Mouse (Mus musculus) heart, embryonic 14.5 days (tissue): Measurements from ENCODE around the gene Hepacam2. TPM values are rescaled to one million over a fixed set of nuclear protein-coding genes. Genes with fewer than 3 reads are reported as not detected.

Experiments used
- ATAC-seq: fragments of 200-750 bp; cut with Nextera tagmentation; 2 replicates; pipeline ENCODE4 v1.8.0; 2017; ENCODE audit warnings: low read depth, moderate TSS enrichment; ENCODE audit not compliant: insufficient number of reproducible peaks, insufficient read depth, low FRiP score
- H3K27ac ChIP-seq, 2 experiments: fragments of 200-500 bp in 1 of 2; fragments of 300-500 bp in 1 of 2; sonication (generic) in 1 of 2; replicated peaks in 1 of 2; 2 replicates each; pipeline ENCODE4 v1.5.1; 2012 to 2014; ENCODE audit warnings: low read depth in 2 of 2, low read length in 2 of 2, control low read depth in 1 of 2, mild to moderate bottlenecking in 1 of 2, mixed read lengths in 1 of 2; ENCODE audit not compliant: control insufficient read depth in 1 of 2, insufficient read depth in 1 of 2
- H3K27me3 ChIP-seq: fragments of 300-500 bp; sonication (generic); 2 replicates; pipeline ENCODE4 v1.6.1; 2014; ENCODE audit warnings: mild to moderate bottlenecking, low read length, control low read depth; ENCODE audit not compliant: control insufficient read depth, insufficient read depth
- H3K36me3 ChIP-seq: fragments of 300-500 bp; sonication (generic); 2 replicates; pipeline ENCODE4 v1.6.1; 2014; ENCODE audit warnings: mild to moderate bottlenecking, control low read depth, low read length, mixed read lengths; ENCODE audit not compliant: control insufficient read depth, insufficient read depth
- H3K4me1 ChIP-seq, 2 experiments: fragments of 200-500 bp in 1 of 2; fragments of 300-500 bp in 1 of 2; sonication (generic) in 1 of 2; 2 replicates each; pipeline ENCODE4 v1.6.1; 2012 to 2014; ENCODE audit warnings: low read length in 2 of 2, control low read depth in 1 of 2, mixed read lengths in 1 of 2; ENCODE audit not compliant: control insufficient read depth in 2 of 2, insufficient read depth in 2 of 2
- H3K4me2 ChIP-seq: fragments of 300-500 bp; sonication (generic); 2 replicates; pipeline ENCODE4 v1.6.1; 2014; ENCODE audit warnings: mild to moderate bottlenecking, low read length
- H3K4me3 ChIP-seq, 2 experiments: fragments of 200-500 bp in 1 of 2; fragments of 300-500 bp in 1 of 2; sonication (generic) in 1 of 2; 2 replicates each; pipeline ENCODE4 v1.5.1; 2012 to 2014; ENCODE audit warnings: low read length in 2 of 2, mild to moderate bottlenecking in 2 of 2, control low read depth in 1 of 2, low read depth in 1 of 2, moderate library complexity in 1 of 2; ENCODE audit not compliant: control insufficient read depth in 1 of 2, insufficient read depth in 1 of 2
- H3K9ac ChIP-seq: fragments of 300-500 bp; sonication (generic); 2 replicates; pipeline ENCODE4 v1.6.1; 2014; ENCODE audit warnings: mild to moderate bottlenecking, low read length
- H3K9me3 ChIP-seq: fragments of 300-500 bp; sonication (generic); 2 replicates; pipeline ENCODE4 v1.6.1; 2016; ENCODE audit warnings: low read length, control low read depth; ENCODE audit not compliant: control insufficient read depth
- WGBS: fragments of 180-500 bp; shearing (Covaris S2); extraction: QIAGEN DNeasy Blood & Tissue Kit; methylation state at CpG from one replicate; pipeline ENCODE4 v1.1.7; 2014; 5-methylcytosine and 5-hydroxymethylcytosine counted together
- polyA plus RNA-seq: library from polyadenylated mRNA; unstranded; fragments of >200 nt; fragmentation: Nextera tagmentation; extraction: Ambion mirVana; gene quantifications from 2 replicates; pipeline ENCODE4 v1.2.1, GENCODE M21; 2014

Gene Hepacam2
- polyA plus RNA-seq, 1 experiment from 2014 or later = 0.09 TPM

DNA sequence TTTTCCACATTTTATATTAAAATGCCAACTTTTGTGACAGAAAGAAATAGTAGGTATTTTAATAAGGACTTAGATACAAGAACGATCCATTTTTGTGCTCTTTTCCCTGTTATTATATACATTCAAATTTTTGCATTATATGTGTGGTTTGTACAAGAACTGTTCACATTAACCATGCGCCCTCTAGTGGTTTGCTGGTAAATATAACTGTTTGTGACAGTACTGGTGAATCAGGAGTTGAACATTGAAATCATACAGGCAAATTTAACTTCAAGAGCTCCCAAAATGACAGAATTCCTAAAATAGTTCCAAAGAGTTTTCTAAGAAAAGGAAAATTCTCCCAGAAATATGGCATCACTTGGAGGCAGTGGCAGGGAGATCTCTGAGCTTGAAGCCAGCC lies 1.9 kb downstream of the Hepacam2 start:
- Histone ChIP-seq H3K4me1 (peaks cover 0 to 3% of the 10 kb centered on the region in 2 experiments; a peak in 1 of 4 replicates), H3K4me2 (no peak overlapping the region), H3K27me3 (no peaks in the 10 kb centered on the region), H3K27ac (no peak overlapping the region), H3K9me3 (no peaks in the 10 kb centered on the region), H3K4me3 (no peak overlapping the region), H3K36me3 (no peaks in the 10 kb centered on the region), H3K9ac (no peak overlapping the region)
- ATAC-seq = no peak
- 1% methylated on average over 2 of the region's 2 CpGs for WGBS

DNA sequence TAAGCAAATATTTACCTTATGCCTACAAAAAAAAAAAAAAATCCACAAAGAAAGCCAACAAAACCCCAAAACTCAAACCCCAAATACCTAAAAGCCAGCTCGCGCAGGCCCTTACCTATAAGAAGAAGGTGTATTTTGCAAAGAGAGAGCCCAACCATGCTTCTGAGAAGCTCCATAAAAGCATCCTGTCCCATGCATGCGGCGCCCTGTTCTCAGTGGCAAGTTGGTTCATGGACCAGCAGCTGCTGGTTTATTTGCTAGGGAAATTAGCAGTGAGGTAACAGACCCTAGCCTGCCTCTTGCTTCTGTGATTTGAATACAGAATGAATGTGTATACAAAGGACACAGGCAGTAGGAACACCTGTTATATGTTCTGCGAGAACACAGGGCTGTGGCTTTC lies 3.8 kb downstream of the Hepacam2 start:
- Histone ChIP-seq H3K4me3 (no peak overlapping the region), H3K36me3 (no peaks in the 10 kb centered on the region), H3K27ac (no peak overlapping the region), H3K4me1 (peaks cover 0 to 3% of the 10 kb centered on the region in 2 experiments; a peak in 1 of 4 replicates), H3K9ac (no peak overlapping the region), H3K4me2 (no peak overlapping the region), H3K27me3 (no peaks in the 10 kb centered on the region), H3K9me3 (no peaks in the 10 kb centered on the region)
- WGBS = 76% methylated on average over 5 of the region's 5 CpGs
- ATAC-seq = no peak

- H3K36me3 ChIP-seq = no peaks in the 10 kb centered on the region
- 75% methylated on average over 1 of the region's 1 CpGs for WGBS
- no peak for ATAC-seq
Measured at GRCm38 (mm10) chr6:3487355-3487754, 10.7 kb downstream of the Hepacam2 start.

DNA sequence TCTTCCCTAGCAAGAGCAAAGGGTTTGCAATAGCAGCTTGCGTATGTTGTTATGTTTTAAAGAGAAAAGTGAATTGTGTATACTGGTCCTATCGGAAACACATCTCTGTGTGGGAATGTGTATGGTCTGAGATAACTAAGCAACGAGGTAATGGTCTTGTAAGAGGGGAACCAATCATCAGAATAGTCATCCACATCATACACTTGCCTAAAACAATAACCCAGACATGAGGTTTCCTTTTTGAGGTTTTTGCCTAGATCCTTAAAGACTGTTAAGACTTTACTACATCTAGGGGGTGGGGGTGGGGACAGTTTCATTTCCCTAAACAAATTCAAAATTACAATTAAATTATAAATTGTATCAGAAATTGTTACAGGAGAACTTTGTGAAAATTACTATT lies 13.0 kb downstream of the Hepacam2 start:
- Histone ChIP-seq H3K36me3 (no peaks in the 10 kb centered on the region), H3K4me1 (no peaks in the 10 kb centered on the region), H3K9ac (no peak overlapping the region), H3K9me3 (no peaks in the 10 kb centered on the region), H3K4me2 (no peak overlapping the region), H3K27me3 (no peaks in the 10 kb centered on the region), H3K4me3 (no peak overlapping the region), H3K27ac (no peak overlapping the region)
- 70% methylated on average over 3 of the region's 3 CpGs for WGBS
- no peak for ATAC-seq

More at GRCm38 (mm10) chr6:3487355-3487754, 10.7 kb downstream of the Hepacam2 start:
- no peaks in the 10 kb centered on the region for H3K9me3 ChIP-seq
- no peak overlapping the region for H3K27ac ChIP-seq
- H3K9ac ChIP-seq = no peak overlapping the region
- no peaks in the 10 kb centered on the region for H3K27me3 ChIP-seq
- no peak overlapping the region for H3K4me2 ChIP-seq
- H3K4me1 ChIP-seq = no peaks in the 10 kb centered on the region
- H3K4me3 ChIP-seq = no peak overlapping the region

- Histone ChIP-seq H3K4me3 (no peak overlapping the region), H3K4me2 (no peak overlapping the region), H3K27ac (no peak overlapping the region), H3K9ac (no peak overlapping the region), H3K9me3 (no peaks in the 10 kb centered on the region), H3K4me1 (no peaks in the 10 kb centered on the region), H3K36me3 (no peaks in the 10 kb centered on the region), H3K27me3 (no peaks in the 10 kb centered on the region)
- 70% methylated on average over 3 of the region's 3 CpGs for WGBS
- no peak for ATAC-seq
Measured at GRCm38 (mm10) chr6:3481705-3482104, 16.4 kb downstream of the Hepacam2 start.

DNA sequence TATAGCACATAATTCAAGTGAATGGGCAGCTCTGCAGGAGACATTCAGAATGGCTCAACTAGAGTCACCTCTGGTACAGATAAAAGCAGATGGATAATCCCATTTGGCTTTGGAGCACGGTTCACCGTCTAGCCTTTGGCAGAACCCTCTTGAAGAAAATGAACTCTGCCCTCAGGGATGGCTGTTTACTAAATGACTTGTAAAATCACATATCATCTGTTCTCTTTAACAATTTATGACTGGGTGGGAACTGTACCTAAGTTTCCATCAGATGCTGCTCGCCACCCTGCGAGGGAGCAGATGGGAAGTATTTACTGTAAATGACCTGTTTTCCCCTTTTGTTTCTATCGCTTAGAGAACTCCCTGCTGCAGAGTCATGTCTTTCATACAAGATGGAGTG lies 18.2 kb downstream of the Hepacam2 start:
- Histone ChIP-seq H3K9me3 (no peaks in the 10 kb centered on the region), H3K4me1 (no peaks in the 10 kb centered on the region), H3K27ac (no peak overlapping the region), H3K4me2 (no peak overlapping the region), H3K36me3 (no peaks in the 10 kb centered on the region), H3K9ac (no peak overlapping the region), H3K27me3 (no peaks in the 10 kb centered on the region), H3K4me3 (no peak overlapping the region)
- 75% methylated on average over 5 of the region's 5 CpGs for WGBS
- no peak for ATAC-seq

- WGBS = 65% methylated on average over 2 of the region's 2 CpGs
- H3K4me2 ChIP-seq = no peak overlapping the region
- H3K36me3 ChIP-seq = no peaks in the 10 kb centered on the region
- H3K9ac ChIP-seq = no peak overlapping the region
- no peaks in the 10 kb centered on the region for H3K9me3 ChIP-seq
- no peak overlapping the region for H3K27ac ChIP-seq
- no peak overlapping the region for H3K4me3 ChIP-seq
- no peaks in the 10 kb centered on the region for H3K27me3 ChIP-seq
- no peak for ATAC-seq
- no peaks in the 10 kb centered on the region for H3K4me1 ChIP-seq
Measured at GRCm38 (mm10) chr6:3476299-3476698, 21.8 kb downstream of the Hepacam2 start.

GRCm38 (mm10) chr6:3470706-3471105 lies 27.4 kb downstream of the Hepacam2 start:
- H3K9me3 ChIP-seq = no peaks in the 10 kb centered on the region
- no peak for ATAC-seq
- H3K4me2 ChIP-seq = no peak overlapping the region

More at GRCm38 (mm10) chr6:3470706-3471105, 27.4 kb downstream of the Hepacam2 start:
- no peak overlapping the region for H3K27ac ChIP-seq
- H3K4me3 ChIP-seq = no peak overlapping the region
- no peak overlapping the region for H3K9ac ChIP-seq
- no peaks in the 10 kb centered on the region for H3K36me3 ChIP-seq
- no peaks in the 10 kb centered on the region for H3K4me1 ChIP-seq
- no peaks in the 10 kb centered on the region for H3K27me3 ChIP-seq
- WGBS = 67% methylated on average over 2 of the region's 2 CpGs
